Mouse (Mus musculus): ENCODE results near the gene Intu. TPM values are rescaled to one million over a fixed set of nuclear protein-coding genes. Genes with fewer than 3 reads are reported as not detected.

The Intu gene
- total RNA-seq, 4 experiments from 2014 or later, result 6.4 to 9.2 (median 7.8) TPM

Small RNA genes within 50 kb of the gene (microRNA-seq; reads per million reads assigned to microRNA genes)
- 0 reads per million in 2 experiments for gene Gm23810

Other genes starting within 250 kb of the Intu start
- gene Slc25a31, start 177.6 kb downstream of the Intu start, total RNA-seq (2022), result under 1 TPM in 2 of 4 experiments, not detected in 2; 0.25 to 0.34 TPM
- gene Hspa4l, start 213.2 kb downstream of the Intu start, total RNA-seq (2022), result 100 to 1,000 TPM; 145 to 181 (median 157) TPM